Mouse (Mus musculus): ENCODE measurements around the gene Proser2.

Gene Proser2

GRCm38 (mm10) chr2:6129555-6130355 lies at the start of gene Proser2:
TSS of gene Proser2 (minus strand) at chr2:6130211.
- in situ Hi-C loops (cut with MboI; ENCODE audit: unreplicated experiment in 2 of 2), result no loop called here

DNA sequence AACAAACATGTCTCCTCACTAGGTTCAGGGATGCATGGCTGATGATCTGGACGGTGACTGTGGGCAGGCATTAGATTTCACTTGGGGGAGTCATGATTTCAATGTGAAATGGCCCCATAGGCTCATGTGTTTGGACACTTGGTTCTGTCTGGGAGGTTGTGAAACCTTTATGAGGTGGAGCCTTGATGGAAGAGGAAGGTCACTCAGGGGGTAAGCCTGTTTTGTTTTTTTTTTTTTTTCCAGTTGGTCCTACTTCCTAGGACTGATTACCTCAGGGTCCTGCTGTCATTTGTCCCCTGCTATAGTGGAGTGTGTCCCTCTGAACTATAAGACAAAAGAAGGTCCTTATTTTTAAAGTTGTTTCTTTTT lies 49.7 kb upstream of the Proser2 start:
- in situ Hi-C loops (cut with MboI; ENCODE audit: unreplicated experiment in 2 of 2), result loop anchor here in 1 of 2 experiments (10.0 kb wide), 1 partner anchor 1095 kb away; no protein-coding TSS in a partner anchor

DNA sequence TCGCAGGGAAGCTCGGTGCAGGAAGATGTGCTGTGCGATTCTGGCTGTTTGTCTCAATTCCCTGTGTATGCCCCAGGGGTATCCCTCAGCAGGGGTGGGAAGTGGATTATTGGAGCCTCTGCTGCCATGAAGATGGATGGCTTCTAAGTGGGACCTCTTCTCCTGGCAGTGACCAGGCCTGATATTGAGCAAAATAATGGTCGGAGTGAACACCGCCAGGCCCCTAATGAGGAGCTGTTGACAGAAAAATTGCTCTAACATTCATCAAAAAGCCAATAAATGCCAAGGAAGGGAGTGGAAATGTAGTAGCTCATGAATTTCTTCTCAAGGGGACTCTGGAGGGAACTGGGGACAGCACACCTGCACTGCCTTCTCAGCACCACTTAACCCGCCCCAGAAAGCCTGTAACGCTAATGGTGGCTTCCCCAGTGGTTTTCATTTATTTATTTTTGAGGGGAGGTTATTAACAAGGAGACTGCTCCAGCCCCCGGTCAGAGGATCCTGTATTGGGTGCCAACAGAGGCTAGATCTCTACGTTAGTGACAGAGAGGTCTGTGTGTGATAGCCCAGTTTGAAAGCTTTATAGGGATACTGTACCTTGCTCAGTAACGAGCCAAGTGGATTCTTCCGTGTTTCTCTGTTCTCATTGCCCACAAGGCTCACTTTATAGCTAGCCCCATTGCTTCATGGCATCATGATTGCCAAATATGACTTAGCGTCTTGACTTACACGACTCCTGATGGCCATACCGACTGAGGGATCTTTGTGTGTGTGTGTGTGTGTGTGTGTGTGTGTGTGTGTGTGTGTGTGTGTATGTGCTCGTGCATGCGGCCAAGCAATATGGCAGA lies 49.1 kb upstream of the Proser2 start:
- in situ Hi-C loops (cut with MboI; ENCODE audit: unreplicated experiment in 2 of 2), result no loop called here

GRCm38 (mm10) chr2:6173013-6173412 lies 43.0 kb upstream of the Proser2 start:
- in situ Hi-C loops (cut with MboI; ENCODE audit: unreplicated experiment in 2 of 2), result loop anchor here (25.0 kb wide), 3 partner anchors 761 to 1261 kb away; partner anchors contain the start of gene Phyh (in 2 of the 2)

GRCm38 (mm10) chr2:6168560-6168959 lies 38.5 kb upstream of the Proser2 start:
- in situ Hi-C loops (cut with MboI; ENCODE audit: unreplicated experiment in 2 of 2), result loop anchor here (5.0 to 25.0 kb wide), 8 partner anchors 171 to 1256 kb away; partner anchors contain the start of gene Phyh (in 2 of the 2)

GRCm38 (mm10) chr2:6167843-6168558 lies 38.0 kb upstream of the Proser2 start:
- in situ Hi-C loops (cut with MboI; ENCODE audit: unreplicated experiment in 2 of 2), result loop anchor here (5.0 to 25.0 kb wide), 8 partner anchors 171 to 1256 kb away; partner anchors contain the start of gene Phyh (in 2 of the 2)

GRCm38 (mm10) chr2:6165771-6166170 lies 35.8 kb upstream of the Proser2 start:
- in situ Hi-C loops (cut with MboI; ENCODE audit: unreplicated experiment in 2 of 2), result loop anchor here (5.0 to 25.0 kb wide), 8 partner anchors 168 to 1253 kb away; partner anchors contain the start of gene Phyh (in 2 of the 2)

- in situ Hi-C loops (cut with MboI; ENCODE audit: unreplicated experiment in 2 of 2), result loop anchor here (5.0 to 25.0 kb wide), 8 partner anchors 167 to 1252 kb away; partner anchors contain the start of gene Phyh (in 2 of the 2)
Observed at GRCm38 (mm10) chr2:6164606-6165290, 34.7 kb upstream of the Proser2 start.

DNA sequence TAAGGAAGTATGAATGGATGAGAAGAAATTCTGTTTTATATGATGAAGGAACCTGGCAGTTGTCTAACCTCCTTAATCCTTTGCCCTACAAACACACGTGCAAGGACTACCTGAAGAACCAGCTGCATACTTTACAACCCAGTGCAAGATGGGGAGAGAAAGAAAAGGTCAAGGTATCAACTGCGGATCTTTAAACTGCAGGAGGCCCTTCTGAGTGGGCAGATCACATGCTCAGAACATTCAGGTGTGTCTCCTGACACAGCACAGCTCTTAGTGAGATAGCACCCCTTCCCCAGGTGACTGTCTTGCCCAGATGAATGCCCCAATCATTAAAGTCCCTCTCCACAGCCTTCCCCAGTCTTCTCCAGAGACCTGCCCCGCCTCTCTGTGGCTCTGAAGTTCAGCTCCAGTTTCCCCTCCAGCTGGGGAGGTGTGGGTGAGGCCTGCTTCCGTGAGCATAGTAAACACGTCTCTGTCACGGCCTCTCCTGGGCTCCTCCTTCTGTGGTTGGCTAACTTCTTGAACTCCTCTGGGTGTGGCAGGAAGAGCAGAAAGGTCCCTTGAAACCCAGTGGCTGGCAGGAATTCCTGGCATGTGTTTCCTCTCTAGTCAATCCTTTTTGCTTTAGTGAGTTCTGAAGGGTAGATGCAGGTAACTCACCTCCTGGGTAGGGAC lies 32.5 kb upstream of the Proser2 start:
- in situ Hi-C loops (cut with MboI; ENCODE audit: unreplicated experiment in 2 of 2), result loop anchor here (10.0 to 25.0 kb wide), 5 partner anchors 750 to 1250 kb away; partner anchors contain the start of gene Phyh (in 2 of the 2)

DNA sequence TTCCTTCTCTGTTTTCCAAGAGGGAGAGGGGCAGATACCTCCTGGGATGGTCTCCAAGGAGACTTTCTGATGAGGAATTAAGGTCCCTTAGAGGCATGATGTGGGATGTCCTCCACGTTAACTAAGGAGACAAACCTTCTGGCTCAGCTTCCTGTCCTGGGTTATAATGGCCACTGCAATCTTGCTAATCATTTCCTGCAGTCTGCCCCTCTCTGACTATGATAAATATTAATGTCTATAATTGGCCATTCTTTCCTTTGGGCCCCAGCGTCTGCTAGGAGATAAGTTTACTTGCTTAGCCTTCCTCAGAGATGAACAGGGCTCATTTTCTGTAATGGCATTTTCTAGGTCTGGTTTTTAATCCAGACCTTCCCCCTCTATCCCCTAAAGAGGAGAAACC lies 29.7 kb upstream of the Proser2 start:
- in situ Hi-C loops (cut with MboI; ENCODE audit: unreplicated experiment in 2 of 2), result loop anchor here (10.0 to 25.0 kb wide), 5 partner anchors 747 to 1247 kb away; partner anchors contain the start of gene Phyh (in 2 of the 2)

DNA sequence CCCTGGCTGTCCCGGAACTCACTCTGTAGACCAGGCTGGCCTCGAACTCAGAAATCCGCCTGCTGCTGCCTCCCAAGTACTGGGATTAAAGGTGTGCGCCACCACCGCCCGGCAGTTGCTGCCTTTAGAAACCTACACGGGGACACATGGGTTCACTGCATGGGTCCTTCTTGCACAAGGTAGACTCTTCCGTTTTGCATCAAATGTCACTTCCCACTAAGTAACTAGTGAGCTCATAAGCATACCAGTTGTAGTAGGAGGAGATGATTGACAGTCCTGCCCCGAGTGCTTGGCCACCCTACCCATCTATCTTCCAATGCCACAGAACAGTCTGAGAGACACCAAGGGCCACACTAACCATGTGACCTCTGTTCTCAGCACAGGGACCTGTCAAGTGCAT lies 29.2 kb upstream of the Proser2 start:
- in situ Hi-C loops (cut with MboI; ENCODE audit: unreplicated experiment in 2 of 2), result loop anchor here (25.0 kb wide), 3 partner anchors 747 to 1247 kb away; partner anchors contain the start of gene Phyh (in 2 of the 2)

DNA sequence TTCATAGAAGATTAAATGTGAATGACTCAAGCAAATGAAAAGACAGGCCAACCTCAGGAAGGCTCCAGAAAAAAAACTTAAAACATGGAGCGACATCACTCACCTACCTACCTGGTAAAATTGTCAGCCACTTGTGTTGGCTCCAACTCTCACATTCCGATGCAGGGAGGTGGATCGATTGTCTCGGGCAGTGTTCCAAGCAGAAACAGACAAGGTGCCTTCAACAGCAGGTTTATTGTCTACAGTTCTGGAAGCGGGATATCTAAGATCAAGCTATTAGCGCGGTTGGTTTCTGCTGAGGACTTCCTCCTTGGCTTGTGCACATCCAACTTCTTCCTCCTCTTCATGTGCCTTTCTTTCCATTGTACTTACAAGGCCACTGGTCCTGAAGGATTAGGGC lies 27.6 kb upstream of the Proser2 start:
- in situ Hi-C loops (cut with MboI; ENCODE audit: unreplicated experiment in 2 of 2), result loop anchor here (25.0 kb wide), 3 partner anchors 745 to 1245 kb away; partner anchors contain the start of gene Phyh (in 2 of the 2)

DNA sequence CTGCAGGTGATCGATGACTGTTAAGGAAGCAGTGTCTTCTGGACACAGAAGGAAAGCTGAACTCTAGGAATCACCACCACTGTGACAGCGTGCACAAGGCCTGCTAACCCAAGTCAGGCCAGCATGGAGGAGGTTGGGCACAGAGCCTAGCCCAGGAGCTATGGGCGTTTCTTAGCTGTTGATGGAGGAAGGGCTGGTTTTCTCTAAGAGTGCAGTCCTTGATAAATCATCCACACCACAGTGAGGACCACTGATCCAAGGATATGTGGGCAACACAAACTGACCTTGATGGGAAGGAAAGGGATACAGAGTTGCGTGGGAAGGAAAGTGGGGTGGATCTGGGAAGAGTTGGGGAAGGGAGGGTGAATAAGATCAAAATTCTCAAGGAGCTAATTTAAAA lies 27.2 kb upstream of the Proser2 start:
- in situ Hi-C loops (cut with MboI; ENCODE audit: unreplicated experiment in 2 of 2), result loop anchor here (25.0 kb wide), 3 partner anchors 745 to 1245 kb away; partner anchors contain the start of gene Phyh (in 2 of the 2)

- in situ Hi-C loops (cut with MboI; ENCODE audit: unreplicated experiment in 2 of 2), result loop anchor here (25.0 kb wide), 3 partner anchors 738 to 1238 kb away; partner anchors contain the start of gene Phyh (in 2 of the 2)
Observed at GRCm38 (mm10) chr2:6149801-6150200, 19.8 kb upstream of the Proser2 start.

DNA sequence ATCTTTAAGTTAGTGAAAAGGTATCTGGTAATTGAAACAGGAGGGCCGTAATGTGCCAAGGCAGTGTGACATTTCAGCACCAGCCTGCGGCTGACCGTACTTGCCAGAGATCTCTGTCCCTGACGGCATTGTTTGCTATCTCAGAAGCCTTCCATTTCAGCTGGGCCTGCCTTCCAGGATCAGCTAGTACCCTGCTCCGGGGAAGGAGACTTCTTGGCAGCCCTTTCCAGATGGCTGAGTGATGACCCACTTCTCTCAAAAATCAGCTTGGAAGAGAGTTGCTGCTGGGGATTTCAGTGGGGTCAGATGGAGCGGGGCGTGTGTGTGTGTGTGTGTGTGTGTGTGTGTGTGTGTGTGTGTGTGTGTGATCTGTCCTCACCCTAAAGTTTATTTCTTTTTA lies 16.9 kb upstream of the Proser2 start:
- in situ Hi-C loops (cut with MboI; ENCODE audit: unreplicated experiment in 2 of 2), result no loop called here

- in situ Hi-C loops (cut with MboI; ENCODE audit: unreplicated experiment in 2 of 2), result no loop called here
Observed at GRCm38 (mm10) chr2:6146257-6146656, 16.2 kb upstream of the Proser2 start.

- in situ Hi-C loops (cut with MboI; ENCODE audit: unreplicated experiment in 2 of 2), result no loop called here
Observed at GRCm38 (mm10) chr2:6145611-6146010, 15.6 kb upstream of the Proser2 start.

- in situ Hi-C loops (cut with MboI; ENCODE audit: unreplicated experiment in 2 of 2), result no loop called here
Observed at GRCm38 (mm10) chr2:6142915-6143654, 13.1 kb upstream of the Proser2 start.
